Comparison of ENCODE assay signal across 17 mouse cellular contexts in the genomic region with DNA sequence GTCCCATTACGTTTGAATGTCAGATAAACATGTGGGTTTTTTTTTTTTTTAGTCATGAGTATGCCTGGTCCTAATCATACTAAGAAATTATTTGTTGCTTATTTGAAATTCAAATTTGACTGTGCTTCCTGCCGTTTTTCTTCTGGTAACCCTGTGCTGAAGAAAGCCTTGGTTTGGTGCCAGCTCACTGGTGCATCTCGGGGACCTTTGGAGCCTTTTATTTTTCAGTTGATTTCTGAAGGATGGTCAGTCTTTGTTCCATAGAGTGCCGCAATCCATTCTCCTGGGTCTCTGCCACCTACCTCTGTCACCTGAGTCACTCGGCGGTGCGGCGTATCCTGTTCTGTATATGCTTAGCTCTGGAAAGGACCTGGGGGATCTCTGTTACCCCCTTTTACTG.
DNase-seq lines count a peak whose midpoint lies in the region; ATAC-seq and TF ChIP-seq lines count a peak whose summit lies in the region.
"Had no signal": no experiment of that assay in that cellular context is flagged by ENCODE, and none has a peak within 500 bp of the region (broad histone marks: within the 10 kb centered on the region; RNA-seq: fewer than 3 reads in every experiment).

No protein-coding gene starts in this region.

- DNase-seq in hindbrain, embryonic 10.5 days (ENCODE audit: low spot score): no peak
- DNase-seq in forebrain, embryonic 10.5 days (ENCODE audit: extremely low spot score, low spot score): no peak
- no peak for DNase-seq in forebrain, postnatal 0 days
- DNase-seq in kidney, postnatal 14 days: peak; percentile 84
- no peak for DNase-seq in ovary, adult 18-20 months (ENCODE audit: low spot score)
- DNase-seq in heart, embryonic 10.5 days (ENCODE audit: low spot score): no peak
- DNase-seq in adrenal gland, postnatal 36 days: no peak
- DNase-seq: heart, adult 2 months; heart, postnatal 10 days; liver, postnatal 0 days; lung, postnatal 36 days; thymus, postnatal 4 days had no signal

- H3K36me3 ChIP-seq in hindbrain, embryonic 13.5 days: no peaks in the 10 kb centered on the region
- no peaks in the 10 kb centered on the region for H3K36me3 ChIP-seq in hindbrain, embryonic 10.5 days
- no peaks in the 10 kb centered on the region for H3K36me3 ChIP-seq in forebrain, embryonic 10.5 days (replicated peaks)
- no peaks in the 10 kb centered on the region for H3K36me3 ChIP-seq in forebrain, postnatal 0 days (ENCODE audit: insufficient read depth)
- H3K36me3 ChIP-seq in heart, embryonic 10.5 days: no peaks in the 10 kb centered on the region
- H3K36me3 ChIP-seq: embryonic facial prominence, embryonic 12.5 days; limb, embryonic 15.5 days had no signal

- H3K27ac ChIP-seq in hindbrain, embryonic 13.5 days: peak overlapping the region; percentile 75
- H3K27ac ChIP-seq in hindbrain, embryonic 10.5 days: no peak overlapping the region
- peak overlapping the region; percentile 82 for H3K27ac ChIP-seq in forebrain, embryonic 10.5 days
- H3K27ac ChIP-seq in forebrain, postnatal 0 days (ENCODE audit: low read depth, low read length): peak overlapping the region; percentile 5; the same call in 1 of the 2 replicates
- no peak overlapping the region for H3K27ac ChIP-seq in heart, embryonic 10.5 days
- H3K27ac ChIP-seq: embryonic facial prominence, embryonic 12.5 days; heart, adult 2 months; limb, embryonic 15.5 days had no signal

- peaks cover 24% of the 10 kb centered on the region for H3K4me1 ChIP-seq in hindbrain, embryonic 13.5 days (replicated peaks)
- peaks cover 16% of the 10 kb centered on the region for H3K4me1 ChIP-seq in hindbrain, embryonic 10.5 days (replicated peaks)
- H3K4me1 ChIP-seq in forebrain, embryonic 10.5 days: peaks cover 82% of the 10 kb centered on the region
- H3K4me1 ChIP-seq in forebrain, postnatal 0 days (ENCODE audit: insufficient read depth): no peaks in the 10 kb centered on the region
- no peaks in the 10 kb centered on the region for H3K4me1 ChIP-seq in heart, embryonic 10.5 days
- H3K4me1 ChIP-seq: embryonic facial prominence, embryonic 12.5 days; limb, embryonic 15.5 days had no signal

- no peaks in the 10 kb centered on the region for H3K9me3 ChIP-seq in hindbrain, embryonic 13.5 days
- no peaks in the 10 kb centered on the region for H3K9me3 ChIP-seq in hindbrain, embryonic 10.5 days
- H3K9me3 ChIP-seq in forebrain, embryonic 10.5 days: no peaks in the 10 kb centered on the region
- no peaks in the 10 kb centered on the region for H3K9me3 ChIP-seq in forebrain, postnatal 0 days (ENCODE audit: low read length)
- H3K9me3 ChIP-seq in heart, embryonic 10.5 days: no peaks in the 10 kb centered on the region
- H3K9me3 ChIP-seq: embryonic facial prominence, embryonic 12.5 days; limb, embryonic 15.5 days had no signal

- ATAC-seq in hindbrain, embryonic 13.5 days (ENCODE audit: low FRiP score): no peak
- no peak for ATAC-seq in forebrain, postnatal 0 days
- ATAC-seq: activated CD4-positive, CD25-positive, alpha-beta regulatory T cell, adult 4 months; inflammation-experienced regulatory T-cells, adult 6 months; liver, postnatal 0 days had no signal

- no peaks in the 10 kb centered on the region for H3K27me3 ChIP-seq in hindbrain, embryonic 13.5 days
- peaks cover 15% of the 10 kb centered on the region for H3K27me3 ChIP-seq in hindbrain, embryonic 10.5 days (ENCODE audit: insufficient read depth, poor library complexity, severe bottlenecking)
- peaks cover 26% of the 10 kb centered on the region for H3K27me3 ChIP-seq in forebrain, embryonic 10.5 days (ENCODE audit: poor library complexity, severe bottlenecking)
- H3K27me3 ChIP-seq in forebrain, postnatal 0 days (ENCODE audit: insufficient read depth, low read length): no peaks in the 10 kb centered on the region
- 0 out of 2 replicates have a peak, but pooled peaks cover 5% of the 10 kb centered on the region for H3K27me3 ChIP-seq in heart, embryonic 10.5 days (ENCODE audit: insufficient read depth, poor library complexity, severe bottlenecking)
- H3K27me3 ChIP-seq: embryonic facial prominence, embryonic 12.5 days; limb, embryonic 15.5 days had no signal

- WGBS in hindbrain, embryonic 13.5 days: 56% methylated on average over 8 of the region's 8 CpGs
- 75% methylated on average over 8 of the region's 8 CpGs for WGBS in hindbrain, embryonic 10.5 days
- WGBS in forebrain, embryonic 10.5 days: 81% methylated on average over 8 of the region's 8 CpGs
- 33% methylated on average over 8 of the region's 8 CpGs for WGBS in forebrain, postnatal 0 days
- 79% methylated on average over 8 of the region's 8 CpGs for WGBS in heart, embryonic 10.5 days

- no peak for TF ChIP-seq CTCF in forebrain, postnatal 0 days (IDR thresholded peaks at IDR 0.05; ENCODE audit: low read depth)

- H3K9ac ChIP-seq in hindbrain, embryonic 13.5 days: no peak overlapping the region
- H3K9ac ChIP-seq in forebrain, postnatal 0 days: no peak overlapping the region
- H3K9ac ChIP-seq: embryonic facial prominence, embryonic 12.5 days; limb, embryonic 15.5 days; liver, postnatal 0 days had no signal

- no peak overlapping the region for H3K4me2 ChIP-seq in hindbrain, embryonic 13.5 days
- peak overlapping the region; percentile 11; the same call in 1 of the 2 replicates for H3K4me2 ChIP-seq in forebrain, postnatal 0 days (ENCODE audit: low read depth)
- H3K4me2 ChIP-seq: embryonic facial prominence, embryonic 12.5 days; limb, embryonic 15.5 days had no signal

- H3K4me3 ChIP-seq in hindbrain, embryonic 13.5 days: no peak overlapping the region
- no peak overlapping the region for H3K4me3 ChIP-seq in hindbrain, embryonic 10.5 days
- no peak overlapping the region for H3K4me3 ChIP-seq in forebrain, embryonic 10.5 days
- no peak overlapping the region for H3K4me3 ChIP-seq in forebrain, postnatal 0 days (ENCODE audit: low read depth, low read length)
- no peak overlapping the region for H3K4me3 ChIP-seq in heart, embryonic 10.5 days
- H3K4me3 ChIP-seq: embryonic facial prominence, embryonic 12.5 days; heart, adult 2 months; limb, embryonic 15.5 days had no signal

Comparison
In these comparisons a context has a peak if more than half of its experiments do, and no peak if none do; other contexts are left out.
1. H3K27ac ChIP-seq: peak in hindbrain, embryonic 13.5 days (single experiment), forebrain, embryonic 10.5 days (single experiment) and forebrain, postnatal 0 days (single experiment); none in hindbrain, embryonic 10.5 days (single experiment) and heart, embryonic 10.5 days (single experiment).